Mouse (Mus musculus): ENCODE measurements around the gene Hormad2. TPM values are rescaled to one million over a fixed set of nuclear protein-coding genes. Genes with fewer than 3 reads are reported as not detected.

Hormad2 gene
- total and polyA plus RNA-seq, 2 experiments from 2014 or later = 0.10 TPM; not detected in 1

DNA sequence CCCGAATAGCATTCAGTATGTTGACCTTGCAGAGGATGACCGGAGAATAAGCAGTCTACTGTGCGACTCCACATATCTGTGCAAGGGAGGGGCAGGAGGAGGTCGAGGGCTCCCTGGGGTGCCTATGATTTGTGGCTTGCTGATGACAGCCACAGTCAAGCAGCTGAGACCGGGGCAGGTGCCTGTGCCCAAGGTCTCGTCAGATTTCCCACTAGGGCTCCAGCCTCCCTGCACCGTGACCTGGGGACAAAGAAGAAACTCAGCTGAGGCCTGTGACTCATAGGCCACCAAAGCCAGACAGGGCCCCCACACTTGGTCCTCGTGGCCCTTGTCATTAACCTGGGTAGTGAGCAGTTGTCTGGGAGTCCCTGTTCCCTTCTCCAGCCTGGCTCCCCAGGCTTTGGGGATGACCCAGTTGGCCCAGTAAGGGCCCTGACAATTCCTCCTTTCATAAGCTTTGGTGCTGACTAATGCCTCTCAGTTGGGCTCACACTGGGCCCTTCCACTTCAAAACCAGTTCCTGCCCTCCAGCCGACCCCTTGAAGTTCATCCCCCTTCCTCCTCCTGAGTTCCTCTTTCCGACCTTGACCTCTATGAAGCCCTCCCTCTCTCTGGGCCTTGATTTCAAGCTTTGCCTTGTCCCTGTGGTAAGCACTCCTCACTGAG lies 144.2 kb downstream of the Hormad2 start:
- DNase-seq (ENCODE audit: low spot score) = no peak
- Histone ChIP-seq H3K9ac (replicated peaks; ENCODE audit: low read length, poor library complexity, severe bottlenecking) (no peak overlapping the region), H3K36me3 (ENCODE audit: insufficient read depth, low read length) (no peaks in the 10 kb centered on the region), H3K27ac (ENCODE audit: low read depth, low read length) (no peak overlapping the region), H3K27me3 (ENCODE audit: insufficient read depth, low read length) (no peaks in the 10 kb centered on the region), H3K4me3 (ENCODE audit: low read depth, low read length) (no peak overlapping the region), H3K9me3 (ENCODE audit: low read length) (no peaks in the 10 kb centered on the region), H3K4me1 (ENCODE audit: insufficient read depth, low read length) (no peaks in the 10 kb centered on the region), H3K4me2 (ENCODE audit: low read depth, low read length, poor library complexity, severe bottlenecking) (no peak overlapping the region)
- no peak for TF ChIP-seq CTCF (IDR thresholded peaks at IDR 0.05)
- 77% methylated on average over 10 of the region's 10 CpGs for WGBS
- ATAC-seq (ENCODE audit: low FRiP score) = no peak

Other genes with a start within 250 kb of the Hormad2 start
- gene Castor1, start 222.9 kb downstream of the Hormad2 start, total RNA-seq (2014; rRNA removed) = 9.7 and 10.6 TPM in 2 replicates
- gene Castor1, start 222.9 kb downstream of the Hormad2 start, polyA plus RNA-seq (2015; fragmentation: Nextera tagmentation; extraction: Ambion mirVana) = 4.9 and 7.5 TPM in 2 replicates
- 0.16 TPM in 1 of 2 replicates, not detected in the other for gene Osm, start 204.7 kb downstream of the Hormad2 start, total RNA-seq (2014; rRNA removed)
- gene Osm, start 204.7 kb downstream of the Hormad2 start, polyA plus RNA-seq (2015; fragmentation: Nextera tagmentation; extraction: Ambion mirVana) = 0.10 and 0.14 TPM in 2 replicates
- 0.05 TPM in 2 replicates for gene Lif, start 183.5 kb downstream of the Hormad2 start, total RNA-seq (2014; rRNA removed)
- 0.05 TPM in 1 of 2 replicates, not detected in the other for gene Lif, start 183.5 kb downstream of the Hormad2 start, polyA plus RNA-seq (2015; fragmentation: Nextera tagmentation; extraction: Ambion mirVana)
- 93.5 and 99.1 TPM in 2 replicates for gene Mtmr3, start 153.8 kb upstream of the Hormad2 start, total RNA-seq (2014; rRNA removed)
- 25.8 and 28.5 TPM in 2 replicates for gene Mtmr3, start 153.8 kb upstream of the Hormad2 start, polyA plus RNA-seq (2015; fragmentation: Nextera tagmentation; extraction: Ambion mirVana)
- not detected in 2 replicates for gene Gm11032, start 179.0 kb upstream of the Hormad2 start, total RNA-seq (2014; rRNA removed)
- not detected in 2 replicates for gene Gm11032, start 179.0 kb upstream of the Hormad2 start, polyA plus RNA-seq (2015; fragmentation: Nextera tagmentation; extraction: Ambion mirVana)
- gene Ascc2, start 196.6 kb upstream of the Hormad2 start, total RNA-seq (2014; rRNA removed) = 15.5 and 15.8 TPM in 2 replicates
- 14.8 and 15.6 TPM in 2 replicates for gene Ascc2, start 196.6 kb upstream of the Hormad2 start, polyA plus RNA-seq (2015; fragmentation: Nextera tagmentation; extraction: Ambion mirVana)

All from midbrain, postnatal 0 days (tissue).